Mouse (Mus musculus): ENCODE data around the gene Olfr1441.

GRCm38 (mm10) chr19:12373004-12373403 is 44.2 kb upstream of the Olfr1441 start:
- TF ChIP-seq CTCF (IDR thresholded peaks at IDR 0.05; ENCODE audit: control insufficient read depth, insufficient read depth, insufficient read length) (no peak), CEBPB (IDR thresholded peaks at IDR 0.05; ENCODE audit: low read depth) (no peak), MYOG (IDR thresholded peaks at IDR 0.05; ENCODE audit: control insufficient read depth, extremely low read depth, insufficient read length) (no peak), USF1 (IDR thresholded peaks at IDR 0.05; ENCODE audit: low read depth) (no peak)
